Mouse (Mus musculus) layer of hippocampus, postnatal 36 days (tissue): ENCODE data around the gene Tm6sf1. TPM values are rescaled to one million over a fixed set of nuclear protein-coding genes. Genes with fewer than 3 reads are reported as not detected.

Experiments used
- DNase-seq, 2 experiments: peaks; one replicate each; pipeline ENCODE4 v3.0.0; 2022
- total RNA-seq, 2 experiments: library from RNA; stranded (reverse); gene quantifications; 2 replicates each; pipeline ENCODE4 v1.2.3; 2021

The Tm6sf1 gene
- total RNA-seq, 2 experiments from 2014 or later = 14.3 to 15.0 TPM

DNA sequence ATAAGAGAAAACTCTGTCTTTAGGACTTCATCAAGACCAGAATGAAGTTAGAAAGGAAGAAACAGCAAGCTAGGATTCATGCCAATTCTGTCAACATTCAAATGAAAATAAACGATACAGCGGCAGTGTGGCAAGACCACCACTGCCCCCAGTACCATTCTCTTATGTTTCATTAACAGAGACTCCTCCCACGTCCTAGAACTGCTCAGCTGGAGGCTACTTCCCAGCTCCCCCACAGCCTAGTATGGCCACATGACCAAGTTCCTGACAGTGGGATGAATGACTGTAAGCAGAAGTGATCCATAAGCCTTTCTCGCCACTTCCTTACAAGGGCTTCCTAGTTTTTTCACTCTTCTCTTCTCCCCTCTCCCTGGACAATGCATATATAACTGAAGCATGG is 45.3 kb downstream of the Tm6sf1 start:
- no peak for DNase-seq

GRCm38 (mm10) chr7:81904926-81905325 is 46.1 kb downstream of the Tm6sf1 start:
- no peak for DNase-seq

DNA sequence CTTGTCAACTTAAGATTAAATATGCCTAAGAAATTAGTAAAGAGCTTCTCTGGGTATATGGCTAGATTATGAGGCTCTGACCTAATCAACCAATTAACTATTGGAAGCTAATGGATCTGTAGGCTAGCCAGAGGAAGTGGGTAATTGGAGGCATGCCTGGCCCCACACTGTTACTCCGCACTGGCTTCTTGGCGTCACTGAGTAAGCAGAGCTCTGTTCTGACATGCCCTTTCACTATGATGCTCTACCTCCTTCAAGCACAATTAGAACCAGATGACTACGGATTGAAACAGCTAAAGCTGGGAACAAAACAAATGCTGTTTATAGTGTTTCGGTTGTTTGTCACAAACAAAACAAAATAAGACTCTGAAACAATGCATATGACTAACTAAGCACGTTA is 59.5 kb downstream of the Tm6sf1 start:
- DNase-seq = no peak

DNA sequence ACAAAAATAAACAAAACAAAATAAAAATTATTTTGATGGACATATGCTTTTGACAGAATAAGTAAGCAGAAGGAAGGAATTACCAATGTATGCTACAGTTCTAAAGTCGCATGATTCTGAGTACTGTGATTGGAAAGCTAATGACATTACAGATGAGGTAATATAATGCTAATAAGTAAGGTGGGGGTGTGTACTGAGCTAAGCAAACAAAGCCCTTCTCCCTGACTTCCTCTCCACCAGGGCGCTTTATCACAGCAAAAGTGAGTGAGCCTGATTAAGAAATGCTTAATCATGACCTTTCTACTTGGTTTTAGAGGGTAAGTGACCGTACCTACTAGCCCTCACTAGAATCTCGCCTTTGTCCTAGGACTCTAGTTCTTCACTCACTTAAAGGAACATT is 61.5 kb downstream of the Tm6sf1 start:
- DNase-seq = no peak

- DNase-seq = no peak
These were observed 62.7 kb downstream of the Tm6sf1 start for GRCm38 (mm10) chr7:81921379-81921952.

DNA sequence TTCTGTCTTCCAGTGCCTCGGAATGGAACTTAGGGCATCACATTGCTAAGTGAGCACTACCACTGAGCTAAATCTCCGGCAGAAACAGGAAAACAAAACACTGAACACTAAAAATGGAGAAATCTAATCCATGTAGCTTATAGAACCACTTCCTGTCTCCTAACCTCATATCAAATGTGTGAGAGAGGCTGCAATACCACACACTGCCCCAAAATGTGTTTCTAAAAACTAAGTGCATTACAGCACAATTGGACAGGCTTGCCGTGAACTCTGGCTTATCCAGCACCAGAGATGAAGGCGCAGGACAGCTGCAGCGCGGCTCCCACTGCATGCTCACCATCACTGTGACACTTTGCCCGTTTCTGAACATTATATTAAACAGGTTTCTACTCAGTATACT is 70.2 kb downstream of the Tm6sf1 start:
- no peak for DNase-seq

GRCm38 (mm10) chr7:81932521-81933045 is 73.8 kb downstream of the Tm6sf1 start:
- DNase-seq = no peak

DNA sequence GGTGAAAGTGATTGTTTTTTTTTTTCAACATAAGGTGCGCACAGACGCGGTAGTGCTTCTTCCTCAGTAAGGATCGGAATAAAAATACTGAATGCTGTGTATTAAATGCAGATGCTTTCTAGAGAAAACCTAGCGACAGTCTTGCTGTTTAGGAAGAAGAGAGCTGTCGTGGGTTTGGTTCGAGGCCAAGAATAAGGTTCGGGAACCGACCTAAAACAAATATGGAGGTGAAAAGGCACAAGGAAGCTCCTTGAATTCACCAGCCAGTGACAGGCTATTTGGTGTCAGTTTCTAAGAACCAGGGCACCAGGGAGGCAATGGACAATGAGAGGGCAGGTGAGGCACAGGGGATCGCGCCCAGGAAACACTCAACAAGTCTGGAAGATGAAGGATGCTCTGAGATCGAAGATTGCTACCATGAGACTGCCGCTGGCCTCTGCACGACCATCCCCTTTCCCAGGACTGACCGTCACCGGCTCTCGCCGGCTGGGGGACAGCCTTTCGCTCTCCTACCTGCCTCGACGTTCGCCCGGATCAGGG is 74.3 kb downstream of the Tm6sf1 start:
- no peak for DNase-seq

- peak; percentile 56 to 66 for DNase-seq
These were observed 74.9 kb downstream of the Tm6sf1 start for GRCm38 (mm10) chr7:81933601-81934266.

Other genes starting within 250 kb of the Tm6sf1 start
- gene Homer2, start 151.5 kb upstream of the Tm6sf1 start, total RNA-seq = 10 to 100 TPM; 88.6 to 92.1 TPM
- 10 to 100 TPM; 68.4 to 75.5 TPM for gene Ramac, start 96.1 kb upstream of the Tm6sf1 start, total RNA-seq
- 10 to 100 TPM; 20.7 to 21.7 TPM for gene 3110040N11Rik, start 69.5 kb upstream of the Tm6sf1 start, total RNA-seq
- gene Btbd1, start 29.6 kb upstream of the Tm6sf1 start, total RNA-seq = 100 to 1,000 TPM; 103 to 117 TPM
- not detected for gene Gm10160, start 3.2 kb upstream of the Tm6sf1 start, total RNA-seq
- gene Hdgfl3, start 75.5 kb downstream of the Tm6sf1 start, total RNA-seq = 10 to 100 TPM; 57.7 to 60.4 TPM
- not detected for gene Bnc1, start 133.3 kb downstream of the Tm6sf1 start, total RNA-seq